Mouse (Mus musculus) adrenal gland, adult 8-10 months (tissue): ENCODE results near the gene Usp7. TPM values are rescaled to one million over a fixed set of nuclear protein-coding genes. Genes with fewer than 3 reads are reported as not detected.
A peak's percentile ranks its signal among the peaks of the same experiment; 100 is the strongest.
"Not testable (repeated sequence)": the region's sequence is repeated elsewhere in the genome, so short reads cannot be mapped to it uniquely, and the experiment has no call there.

Experiments used
- DNase-seq: peaks from one replicate; pipeline ENCODE4 v3.0.0; 2022
- total RNA-seq, 4 experiments: library from RNA; stranded (reverse); gene quantifications; 2 replicates each; pipeline ENCODE4 v1.2.4; 2022

Gene Usp7
- total RNA-seq, 4 experiments from 2014 or later, result 105 to 149 (median 127) TPM

- DNase-seq, result no peak
Observed at GRCm38 (mm10) chr16:8781660-8782059, 10.4 kb downstream of the Usp7 start.

GRCm38 (mm10) chr16:8781191-8781590 lies 10.9 kb downstream of the Usp7 start:
- DNase-seq, result no peak

GRCm38 (mm10) chr16:8780187-8780586 lies 11.9 kb downstream of the Usp7 start:
- no peak for DNase-seq

- DNase-seq, result no peak
Observed at GRCm38 (mm10) chr16:8778697-8779096, 13.4 kb downstream of the Usp7 start.

GRCm38 (mm10) chr16:8777202-8777601 lies 14.9 kb downstream of the Usp7 start:
- DNase-seq, result no peak

- DNase-seq, result no peak
Observed at GRCm38 (mm10) chr16:8776634-8777033, 15.5 kb downstream of the Usp7 start.

GRCm38 (mm10) chr16:8771086-8771485 lies 21.0 kb downstream of the Usp7 start:
- no peak for DNase-seq

GRCm38 (mm10) chr16:8770342-8770741 lies 21.8 kb downstream of the Usp7 start:
- not testable (repeated sequence) for DNase-seq

- DNase-seq, result no peak
Observed at GRCm38 (mm10) chr16:8769466-8769865, 22.6 kb downstream of the Usp7 start.

- DNase-seq, result peak; percentile 57
Observed at GRCm38 (mm10) chr16:8769065-8769464, 23.0 kb downstream of the Usp7 start.

GRCm38 (mm10) chr16:8768588-8768987 lies 23.5 kb downstream of the Usp7 start:
- DNase-seq, result no peak

- DNase-seq, result no peak
Observed at GRCm38 (mm10) chr16:8768071-8768470, 24.0 kb downstream of the Usp7 start.

- DNase-seq, result no peak
Observed at GRCm38 (mm10) chr16:8767133-8768052, 24.7 kb downstream of the Usp7 start.

- no peak for DNase-seq
Observed at GRCm38 (mm10) chr16:8766196-8766595, 25.9 kb downstream of the Usp7 start.

- no peak for DNase-seq
Observed at GRCm38 (mm10) chr16:8764124-8764907, 27.8 kb downstream of the Usp7 start.

GRCm38 (mm10) chr16:8763028-8763427 lies 29.1 kb downstream of the Usp7 start:
- DNase-seq, result no peak

GRCm38 (mm10) chr16:8761894-8762293 lies 30.2 kb downstream of the Usp7 start:
- no peak for DNase-seq

GRCm38 (mm10) chr16:8761005-8761404 lies 31.1 kb downstream of the Usp7 start:
- DNase-seq, result no peak

- DNase-seq, result no peak
Observed at GRCm38 (mm10) chr16:8758979-8759378, 33.1 kb downstream of the Usp7 start.

GRCm38 (mm10) chr16:8758193-8758592 lies 33.9 kb downstream of the Usp7 start:
- no peak for DNase-seq

- DNase-seq, result not testable (repeated sequence)
Observed at GRCm38 (mm10) chr16:8757586-8757985, 34.5 kb downstream of the Usp7 start.

GRCm38 (mm10) chr16:8752334-8752733 lies 39.8 kb downstream of the Usp7 start:
- no peak for DNase-seq

- no peak for DNase-seq
Observed at GRCm38 (mm10) chr16:8751555-8752235, 40.4 kb downstream of the Usp7 start.
